Mouse (Mus musculus): ENCODE results near the gene Emp2. TPM values are rescaled to one million over a fixed set of nuclear protein-coding genes. Genes with fewer than 3 reads are reported as not detected.
A peak's percentile ranks its signal among the peaks of the same experiment; 100 is the strongest.
"Not testable (repeated sequence)": the region's sequence is repeated elsewhere in the genome, so short reads cannot be mapped to it uniquely, and the experiment has no call there.

The Emp2 gene
- polyA plus RNA-seq, 1 experiment from 2014 or later, result 131 TPM

DNA sequence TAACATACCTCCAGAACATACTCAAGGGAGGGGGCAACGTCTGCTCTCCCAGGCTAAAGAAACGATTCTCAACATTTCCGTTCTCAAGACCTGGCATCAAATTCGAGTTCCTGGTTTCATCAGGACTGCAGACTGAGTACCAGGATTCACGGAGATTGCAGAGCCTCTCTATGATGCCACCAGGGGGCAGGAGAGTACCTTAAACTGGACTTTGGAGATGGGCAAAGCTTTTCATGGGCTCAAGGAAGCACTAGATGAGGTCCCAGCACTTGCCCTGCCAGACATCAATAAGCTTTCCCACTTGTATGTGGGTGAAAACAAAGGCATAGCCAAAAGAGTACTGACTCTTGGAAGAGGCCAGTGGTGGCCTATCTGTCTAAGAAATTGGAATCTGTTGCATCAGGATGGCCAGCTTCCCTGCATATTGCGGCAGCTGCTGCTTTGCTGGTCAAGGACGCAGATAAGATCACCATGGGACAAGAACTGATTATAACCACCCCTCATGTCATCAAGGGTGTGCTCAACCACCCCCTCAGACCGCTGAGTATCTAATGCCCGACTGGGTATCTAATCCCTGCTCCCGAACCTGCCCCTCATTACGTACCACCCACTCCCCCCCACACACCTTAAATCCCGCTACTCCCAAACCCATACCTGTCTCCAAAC lies 33.3 kb downstream of the Emp2 start:
- no peaks in the 10 kb centered on the region; the same call in 1 of the 2 replicates for H3K4me1 ChIP-seq (replicated peaks; ENCODE audit: control insufficient read depth, insufficient read depth, low read length)
- peak; percentile 65 for ATAC-seq (ENCODE audit: low read depth)
- H3K27ac ChIP-seq (ENCODE audit: low read length), result no peak overlapping the region
- 43% methylated on average over 12 of the region's 12 CpGs for WGBS
- H3K9me3 ChIP-seq (ENCODE audit: control insufficient read depth, low read length), result no peaks in the 10 kb centered on the region
- no peaks in the 10 kb centered on the region for H3K27me3 ChIP-seq (ENCODE audit: control insufficient read depth, insufficient read depth, low read depth, low read length)
- H3K4me2 ChIP-seq (ENCODE audit: low read depth, low read length), result no peak overlapping the region
- H3K9ac ChIP-seq (ENCODE audit: low read length), result no peak overlapping the region
- H3K4me3 ChIP-seq (ENCODE audit: low read length), result no peak overlapping the region
- H3K36me3 ChIP-seq (ENCODE audit: control insufficient read depth, insufficient read depth, low read length), result peaks cover 12% of the 10 kb centered on the region

DNA sequence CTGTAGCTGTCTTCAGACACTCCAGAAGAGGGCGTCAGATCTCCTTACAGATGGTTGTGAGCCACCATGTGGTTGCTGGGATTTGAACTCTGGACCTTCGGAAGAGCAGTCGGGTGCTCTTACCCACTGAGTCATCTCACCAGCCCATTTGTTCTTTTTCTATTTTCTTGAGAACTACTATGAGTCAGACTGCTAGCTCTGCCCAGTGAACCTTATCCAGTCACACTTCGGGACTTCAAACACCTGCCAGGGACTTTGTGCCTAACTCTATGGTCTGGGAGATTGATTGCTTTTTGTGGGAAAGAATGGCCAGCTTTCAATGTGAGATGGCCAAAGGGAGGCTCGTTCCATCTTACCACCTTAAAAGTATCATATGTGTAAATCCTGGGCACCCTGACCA lies 37.0 kb downstream of the Emp2 start:
- not testable (repeated sequence) for H3K36me3 ChIP-seq (ENCODE audit: control insufficient read depth, insufficient read depth, low read length); H3K9ac ChIP-seq (ENCODE audit: low read length); ATAC-seq (ENCODE audit: low read depth); H3K27me3 ChIP-seq (ENCODE audit: control insufficient read depth, insufficient read depth, low read depth, low read length); H3K4me3 ChIP-seq (ENCODE audit: low read length); H3K27ac ChIP-seq (ENCODE audit: low read length); H3K4me2 ChIP-seq (ENCODE audit: low read depth, low read length); H3K9me3 ChIP-seq (ENCODE audit: control insufficient read depth, low read length); H3K4me1 ChIP-seq (replicated peaks; ENCODE audit: control insufficient read depth, insufficient read depth, low read length)
- 73% methylated on average over 5 of the region's 5 CpGs for WGBS

DNA sequence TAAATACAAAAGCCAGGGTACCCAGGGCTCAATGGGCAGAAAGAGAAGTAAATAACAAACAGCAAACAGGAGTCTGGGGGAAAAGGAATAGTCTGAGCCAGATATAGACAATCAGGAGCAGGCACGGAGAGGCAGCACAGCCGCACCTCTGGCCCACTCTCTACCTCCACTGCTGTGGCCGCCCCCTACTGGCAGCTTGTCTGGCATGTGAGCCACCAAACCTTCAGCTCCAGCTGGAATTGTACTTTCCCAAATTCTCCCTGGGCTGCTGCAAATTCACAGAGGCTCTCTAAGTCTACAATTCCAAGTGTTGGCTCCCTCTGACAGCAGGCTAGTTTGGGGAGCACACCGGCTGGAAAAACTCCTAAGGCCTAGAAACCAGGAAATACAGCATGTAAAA lies 39.3 kb downstream of the Emp2 start:
- H3K27ac ChIP-seq (ENCODE audit: low read length), result no peak overlapping the region

DNA sequence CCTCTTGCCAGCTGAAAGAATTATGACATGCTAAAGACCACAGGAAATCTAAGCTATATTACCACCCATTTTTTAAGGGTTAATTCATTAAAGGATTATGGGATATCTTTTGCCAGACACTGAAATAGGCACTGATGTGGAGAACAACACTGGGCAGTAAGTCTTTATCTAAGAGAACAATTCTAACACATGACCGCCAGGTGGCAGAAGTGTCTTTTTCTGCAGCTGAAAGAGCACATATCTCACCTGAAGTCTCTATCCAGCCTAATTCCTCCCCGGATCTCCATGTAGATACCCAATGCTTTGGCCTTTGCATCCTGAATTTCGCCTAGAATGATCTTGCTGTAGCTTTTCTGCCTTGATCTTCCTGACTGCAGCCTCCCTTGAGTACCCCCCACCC lies 41.5 kb downstream of the Emp2 start:
- no peaks in the 10 kb centered on the region for H3K36me3 ChIP-seq (ENCODE audit: control insufficient read depth, insufficient read depth, low read length)
- no peak overlapping the region for H3K4me3 ChIP-seq (ENCODE audit: low read length)
- H3K27me3 ChIP-seq (ENCODE audit: control insufficient read depth, insufficient read depth, low read depth, low read length), result no peaks in the 10 kb centered on the region
- WGBS, result 14% methylated on average over 3 of the region's 3 CpGs
- no peak overlapping the region for H3K9ac ChIP-seq (ENCODE audit: low read length)
- H3K9me3 ChIP-seq (ENCODE audit: control insufficient read depth, low read length), result no peaks in the 10 kb centered on the region
- H3K27ac ChIP-seq (ENCODE audit: low read length), result no peak overlapping the region
- no peak for ATAC-seq (ENCODE audit: low read depth)
- no peaks in the 10 kb centered on the region for H3K4me1 ChIP-seq (replicated peaks; ENCODE audit: control insufficient read depth, insufficient read depth, low read length)
- H3K4me2 ChIP-seq (ENCODE audit: low read depth, low read length), result no peak overlapping the region

More for the DNA sequence above, 39.3 kb downstream of the Emp2 start:
- 55% methylated on average over 4 of the region's 4 CpGs for WGBS
- no peak overlapping the region for H3K4me3 ChIP-seq (ENCODE audit: low read length)
- no peaks in the 10 kb centered on the region for H3K36me3 ChIP-seq (ENCODE audit: control insufficient read depth, insufficient read depth, low read length)
- ATAC-seq (ENCODE audit: low read depth), result no peak
- no peaks in the 10 kb centered on the region for H3K27me3 ChIP-seq (ENCODE audit: control insufficient read depth, insufficient read depth, low read depth, low read length)
- H3K9ac ChIP-seq (ENCODE audit: low read length), result no peak overlapping the region
- H3K9me3 ChIP-seq (ENCODE audit: control insufficient read depth, low read length), result no peaks in the 10 kb centered on the region
- no peak overlapping the region for H3K4me2 ChIP-seq (ENCODE audit: low read depth, low read length)
- no peaks in the 10 kb centered on the region for H3K4me1 ChIP-seq (replicated peaks; ENCODE audit: control insufficient read depth, insufficient read depth, low read length)

DNA sequence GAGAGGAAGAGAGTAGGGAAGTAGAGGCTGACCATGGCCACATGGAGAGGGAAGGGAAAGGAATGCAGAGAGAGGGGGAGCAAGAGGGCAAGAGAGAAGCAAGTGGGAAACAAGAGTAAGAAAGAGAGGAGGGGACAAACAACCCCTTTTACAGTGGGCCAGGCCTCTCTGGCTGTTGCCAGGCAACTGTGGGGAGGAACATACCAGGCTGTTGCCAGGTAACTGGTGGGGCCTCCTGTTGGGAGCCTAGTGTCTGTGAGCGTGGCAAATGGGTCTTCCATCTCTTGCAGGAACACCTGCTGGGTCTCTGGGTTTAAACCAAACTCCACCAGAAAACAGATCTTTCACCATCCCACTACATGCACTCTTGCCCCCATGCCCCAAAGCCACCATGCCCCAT lies 59.8 kb downstream of the Emp2 start:
- Histone ChIP-seq H3K27ac (ENCODE audit: low read length) (no peak overlapping the region), H3K4me3 (ENCODE audit: low read length) (no peak overlapping the region), H3K9ac (ENCODE audit: low read length) (no peak overlapping the region), H3K4me1 (replicated peaks; ENCODE audit: control insufficient read depth, insufficient read depth, low read length) (no peaks in the 10 kb centered on the region), H3K4me2 (ENCODE audit: low read depth, low read length) (no peak overlapping the region), H3K36me3 (ENCODE audit: control insufficient read depth, insufficient read depth, low read length) (no peaks in the 10 kb centered on the region), H3K9me3 (ENCODE audit: control insufficient read depth, low read length) (no peaks in the 10 kb centered on the region), H3K27me3 (ENCODE audit: control insufficient read depth, insufficient read depth, low read depth, low read length) (no peaks in the 10 kb centered on the region)
- WGBS, result 67% methylated on average over 1 of the region's 1 CpGs
- no peak for ATAC-seq (ENCODE audit: low read depth)

DNA sequence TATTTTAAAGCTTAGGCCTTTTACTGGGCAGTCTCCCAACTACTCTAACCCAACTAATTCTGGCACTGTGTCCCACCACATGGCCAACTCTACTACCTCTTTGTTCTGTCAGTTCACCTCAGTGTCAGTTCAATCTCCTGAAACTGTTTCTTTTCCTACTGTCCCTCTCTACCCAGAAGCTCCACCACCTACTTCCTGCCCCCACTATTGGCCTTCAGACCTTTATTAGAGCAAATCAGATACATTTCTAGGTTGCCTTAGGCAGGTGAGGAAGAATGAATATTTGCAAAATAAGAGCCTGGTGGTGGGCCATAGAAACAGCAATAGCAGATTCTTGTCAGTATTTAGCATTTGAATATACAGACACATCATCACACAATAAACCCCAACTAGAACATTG lies 77.2 kb downstream of the Emp2 start:
- H3K9ac ChIP-seq (ENCODE audit: low read length), result no peak overlapping the region
- no peak for ATAC-seq (ENCODE audit: low read depth)
- H3K9me3 ChIP-seq (ENCODE audit: control insufficient read depth, low read length), result no peaks in the 10 kb centered on the region
- H3K36me3 ChIP-seq (ENCODE audit: control insufficient read depth, insufficient read depth, low read length), result no peaks in the 10 kb centered on the region
- H3K4me1 ChIP-seq (replicated peaks; ENCODE audit: control insufficient read depth, insufficient read depth, low read length), result no peaks in the 10 kb centered on the region
- H3K4me2 ChIP-seq (ENCODE audit: low read depth, low read length), result no peak overlapping the region
- no peaks in the 10 kb centered on the region for H3K27me3 ChIP-seq (ENCODE audit: control insufficient read depth, insufficient read depth, low read depth, low read length)
- H3K4me3 ChIP-seq (ENCODE audit: low read length), result no peak overlapping the region
- H3K27ac ChIP-seq (ENCODE audit: low read length), result no peak overlapping the region

Small RNA genes within 50 kb of the gene (microRNA-seq; reads per million reads assigned to microRNA genes)
- not detected for gene Gm22932

Other genes with a start within 250 kb of the Emp2 start
- gene Rpl39l, start 143.7 kb downstream of the Emp2 start, polyA plus RNA-seq (2015; fragmentation: Nextera tagmentation; extraction: Ambion mirVana), result not detected in 2 replicates
- 1.3 and 1.6 TPM in 2 replicates for gene Atf7ip2, start 121.3 kb downstream of the Emp2 start, polyA plus RNA-seq (2015; fragmentation: Nextera tagmentation; extraction: Ambion mirVana)
- gene Tekt5, start 81.5 kb upstream of the Emp2 start, polyA plus RNA-seq (2015; fragmentation: Nextera tagmentation; extraction: Ambion mirVana), result 2.9 and 4.2 TPM in 2 replicates
- gene Nubp1, start 98.0 kb upstream of the Emp2 start, polyA plus RNA-seq (2015; fragmentation: Nextera tagmentation; extraction: Ambion mirVana), result 59.7 and 59.9 TPM in 2 replicates
- gene Tvp23a, start 133.4 kb upstream of the Emp2 start, polyA plus RNA-seq (2015; fragmentation: Nextera tagmentation; extraction: Ambion mirVana), result 7.8 and 8.1 TPM in 2 replicates
- gene Ciita, start 166.1 kb upstream of the Emp2 start, polyA plus RNA-seq (2015; fragmentation: Nextera tagmentation; extraction: Ambion mirVana), result 0.92 and 1.4 TPM in 2 replicates
- 9.7 and 16.2 TPM in 2 replicates for gene Dexi, start 229.1 kb upstream of the Emp2 start, polyA plus RNA-seq (2015; fragmentation: Nextera tagmentation; extraction: Ambion mirVana)
- 27.3 and 30.6 TPM in 2 replicates for gene Clec16a, start 231.4 kb upstream of the Emp2 start, polyA plus RNA-seq (2015; fragmentation: Nextera tagmentation; extraction: Ambion mirVana)

All from lung, embryonic 16.5 days (tissue).